Mouse (Mus musculus): ENCODE results near the gene Rsl1d1. TPM values are rescaled to one million over a fixed set of nuclear protein-coding genes. Genes with fewer than 3 reads are reported as not detected.
A peak's percentile ranks its signal among the peaks of the same experiment; 100 is the strongest.

Rsl1d1 gene
- polyA plus RNA-seq, 1 experiment, result 0.98 TPM

GRCm38 (mm10) chr16:11176884-11177244, 26.3 kb downstream of the Rsl1d1 start:
- WGBS, result 3% methylated on average over 4 of the region's 4 CpGs
- peak overlapping the region; percentile 96 for H3K4me3 ChIP-seq (ENCODE audit: low read depth, low read length)
- no peaks in the 10 kb centered on the region for H3K27me3 ChIP-seq (ENCODE audit: control insufficient read depth, insufficient read depth, low read length)
- peaks cover 20% of the 10 kb centered on the region for H3K4me1 ChIP-seq (ENCODE audit: control insufficient read depth, insufficient read depth, insufficient read length, low read length)
- peak overlapping the region; percentile 86 for H3K27ac ChIP-seq (ENCODE audit: insufficient read depth, low read depth, low read length)
- TF ChIP-seq CTCF (IDR thresholded peaks at IDR 0.05; ENCODE audit: extremely low read depth, insufficient read length, insufficient replicate concordance, low read depth, low read length) (no peak), POLR2A (IDR thresholded peaks at IDR 0.05; ENCODE audit: low read depth, low read length) (no peak)
- no peaks in the 10 kb centered on the region for H3K36me3 ChIP-seq (ENCODE audit: control insufficient read depth, insufficient read depth, low read length)

- Histone ChIP-seq H3K27me3 (ENCODE audit: control insufficient read depth, insufficient read depth, low read length) (no peaks in the 10 kb centered on the region), H3K36me3 (ENCODE audit: control insufficient read depth, insufficient read depth, low read length) (no peaks in the 10 kb centered on the region), H3K27ac (ENCODE audit: insufficient read depth, low read depth, low read length) (peak within 1 kb of the TSS; percentile 95), H3K4me1 (ENCODE audit: control insufficient read depth, insufficient read depth, insufficient read length, low read length) (peaks cover 20% of the 10 kb centered on the region), H3K4me3 (ENCODE audit: low read depth, low read length) (peak within 1 kb of the TSS; percentile 96)
- 1% methylated on average over 54 of the region's 57 CpGs for WGBS
- TF ChIP-seq POLR2A (IDR thresholded peaks at IDR 0.05; ENCODE audit: low read depth, low read length) (peak; percentile 94), CTCF (IDR thresholded peaks at IDR 0.05; ENCODE audit: extremely low read depth, insufficient read length, insufficient replicate concordance, low read depth, low read length) (peak; percentile 84)
These were observed 26.8 kb downstream of the Rsl1d1 start, which contains the start of gene Zc3h7a for GRCm38 (mm10) chr16:11176208-11176883. Zc3h7a (minus strand) TSS chr16:11176393.

- H3K4me3 ChIP-seq (ENCODE audit: low read depth, low read length), result peak overlapping the region; percentile 96
These were observed 27.5 kb downstream of the Rsl1d1 start for GRCm38 (mm10) chr16:11175489-11176207.

GRCm38 (mm10) chr16:11175100-11175488, 28.0 kb downstream of the Rsl1d1 start:
- TF ChIP-seq CTCF (IDR thresholded peaks at IDR 0.05; ENCODE audit: extremely low read depth, insufficient read length, insufficient replicate concordance, low read depth, low read length) (no peak), POLR2A (IDR thresholded peaks at IDR 0.05; ENCODE audit: low read depth, low read length) (no peak)
- H3K4me1 ChIP-seq (ENCODE audit: control insufficient read depth, insufficient read depth, insufficient read length, low read length), result peaks cover 23% of the 10 kb centered on the region
- 1% methylated on average over 9 of the region's 9 CpGs for WGBS

More at GRCm38 (mm10) chr16:11175489-11176207, 27.5 kb downstream of the Rsl1d1 start:
- TF ChIP-seq CTCF (IDR thresholded peaks at IDR 0.05; ENCODE audit: extremely low read depth, insufficient read length, insufficient replicate concordance, low read depth, low read length), result no peak
- TF ChIP-seq POLR2A (IDR thresholded peaks at IDR 0.05; ENCODE audit: low read depth, low read length), result peak; percentile 9; the same call in 1 of the 2 replicates
- under 1% methylated on average over 72 of the region's 72 CpGs for WGBS
- no peaks in the 10 kb centered on the region for H3K36me3 ChIP-seq (ENCODE audit: control insufficient read depth, insufficient read depth, low read length)
- H3K4me1 ChIP-seq (ENCODE audit: control insufficient read depth, insufficient read depth, insufficient read length, low read length), result peaks cover 23% of the 10 kb centered on the region
- no peaks in the 10 kb centered on the region for H3K27me3 ChIP-seq (ENCODE audit: control insufficient read depth, insufficient read depth, low read length)
- peak overlapping the region; percentile 95 for H3K27ac ChIP-seq (ENCODE audit: insufficient read depth, low read depth, low read length)

GRCm38 (mm10) chr16:11174671-11175081, 28.5 kb downstream of the Rsl1d1 start:
- H3K4me1 ChIP-seq (ENCODE audit: control insufficient read depth, insufficient read depth, insufficient read length, low read length), result peaks cover 23% of the 10 kb centered on the region
- peak overlapping the region; percentile 95 for H3K27ac ChIP-seq (ENCODE audit: insufficient read depth, low read depth, low read length)

More at GRCm38 (mm10) chr16:11175100-11175488, 28.0 kb downstream of the Rsl1d1 start:
- H3K27ac ChIP-seq (ENCODE audit: insufficient read depth, low read depth, low read length), result peak overlapping the region; percentile 95
- no peaks in the 10 kb centered on the region for H3K36me3 ChIP-seq (ENCODE audit: control insufficient read depth, insufficient read depth, low read length)
- H3K4me3 ChIP-seq (ENCODE audit: low read depth, low read length), result peak overlapping the region; percentile 96
- H3K27me3 ChIP-seq (ENCODE audit: control insufficient read depth, insufficient read depth, low read length), result no peaks in the 10 kb centered on the region

GRCm38 (mm10) chr16:11171679-11172078, 31.5 kb downstream of the Rsl1d1 start:
- Histone ChIP-seq H3K27me3 (ENCODE audit: control insufficient read depth, insufficient read depth, low read length) (no peaks in the 10 kb centered on the region), H3K27ac (ENCODE audit: insufficient read depth, low read depth, low read length) (no peak overlapping the region), H3K4me3 (ENCODE audit: low read depth, low read length) (no peak overlapping the region), H3K36me3 (ENCODE audit: control insufficient read depth, insufficient read depth, low read length) (no peaks in the 10 kb centered on the region), H3K4me1 (ENCODE audit: control insufficient read depth, insufficient read depth, insufficient read length, low read length) (peaks cover 14% of the 10 kb centered on the region)
- 90% methylated on average over 6 of the region's 6 CpGs for WGBS
- TF ChIP-seq POLR2A (IDR thresholded peaks at IDR 0.05; ENCODE audit: low read depth, low read length) (no peak), CTCF (IDR thresholded peaks at IDR 0.05; ENCODE audit: extremely low read depth, insufficient read length, insufficient replicate concordance, low read depth, low read length) (no peak)

More at GRCm38 (mm10) chr16:11174671-11175081, 28.5 kb downstream of the Rsl1d1 start:
- H3K4me3 ChIP-seq (ENCODE audit: low read depth, low read length), result peak overlapping the region; percentile 96
- H3K27me3 ChIP-seq (ENCODE audit: control insufficient read depth, insufficient read depth, low read length), result no peaks in the 10 kb centered on the region
- no peaks in the 10 kb centered on the region for H3K36me3 ChIP-seq (ENCODE audit: control insufficient read depth, insufficient read depth, low read length)
- TF ChIP-seq POLR2A (IDR thresholded peaks at IDR 0.05; ENCODE audit: low read depth, low read length) (no peak), CTCF (IDR thresholded peaks at IDR 0.05; ENCODE audit: extremely low read depth, insufficient read length, insufficient replicate concordance, low read depth, low read length) (no peak)
- WGBS, result 2% methylated on average over 10 of the region's 10 CpGs

- Histone ChIP-seq H3K27ac (ENCODE audit: insufficient read depth, low read depth, low read length) (no peak overlapping the region), H3K27me3 (ENCODE audit: control insufficient read depth, insufficient read depth, low read length) (no peaks in the 10 kb centered on the region), H3K4me3 (ENCODE audit: low read depth, low read length) (no peak overlapping the region), H3K4me1 (ENCODE audit: control insufficient read depth, insufficient read depth, insufficient read length, low read length) (peaks cover 3% of the 10 kb centered on the region; the same call in 1 of the 2 replicates), H3K36me3 (ENCODE audit: control insufficient read depth, insufficient read depth, low read length) (peaks cover 22% of the 10 kb centered on the region)
- TF ChIP-seq POLR2A (IDR thresholded peaks at IDR 0.05; ENCODE audit: low read depth, low read length) (no peak), CTCF (IDR thresholded peaks at IDR 0.05; ENCODE audit: extremely low read depth, insufficient read length, insufficient replicate concordance, low read depth, low read length) (no peak)
- WGBS, result 80% methylated on average over 2 of the region's 2 CpGs
These were observed 36.7 kb downstream of the Rsl1d1 start for GRCm38 (mm10) chr16:11166431-11166830.
